Mouse (Mus musculus) heart, postnatal 0 days (tissue): ENCODE data around the gene Rasgrp3.

ENCODE experiments used
- CTCF ChIP-seq: IDR thresholded peaks from 2 replicates; pipeline ENCODE4 v1.5.1; 2016; ENCODE audit warnings: antibody characterized with exemption, control low read depth, low read depth
- EP300 ChIP-seq: IDR thresholded peaks from 2 replicates; pipeline ENCODE4 v1.6.1; 2016; ENCODE audit warnings: antibody characterized with exemption, low read depth

- TF ChIP-seq CTCF (no peak), EP300 (no peak)
Observed at GRCm38 (mm10) chr17:75436819-75437218, 1.1 kb downstream of the Rasgrp3 start.
